Mouse (Mus musculus) embryonic facial prominence, embryonic 10.5 days (tissue): Measurements from ENCODE around the gene Zfp865. TPM values are rescaled to one million over a fixed set of nuclear protein-coding genes. Genes with fewer than 3 reads are reported as not detected.
"Not testable (repeated sequence)": the region's sequence is repeated elsewhere in the genome, so short reads cannot be mapped to it uniquely, and the experiment has no call there.

ENCODE experiments used
- DNase-seq: peaks from one replicate; pipeline ENCODE4 v3.0.0-alpha.2; 2017; ENCODE audit warnings: low spot score
- H3K27ac ChIP-seq: fragments of 300-500 bp; sonication (generic); replicated peaks from 2 replicates; pipeline ENCODE4 v1.5.1; 2016; ENCODE audit warnings: mild to moderate bottlenecking
- H3K27me3 ChIP-seq: fragments of 300-500 bp; sonication (generic); replicated peaks from 2 replicates; pipeline ENCODE4 v1.6.1; 2016; ENCODE audit warnings: low read depth, mild to moderate bottlenecking; ENCODE audit not compliant: poor library complexity, severe bottlenecking
- H3K36me3 ChIP-seq: fragments of 300-500 bp; sonication (generic); replicated peaks from 2 replicates; pipeline ENCODE4 v1.6.1; 2016; ENCODE audit warnings: mild to moderate bottlenecking, moderate library complexity
- H3K4me1 ChIP-seq: fragments of 300-500 bp; sonication (generic); 2 replicates; pipeline ENCODE4 v1.6.1; 2016
- H3K4me3 ChIP-seq: fragments of 300-500 bp; sonication (generic); 2 replicates; pipeline ENCODE4 v1.5.1; 2016; ENCODE audit warnings: mild to moderate bottlenecking, moderate library complexity
- H3K9me3 ChIP-seq: fragments of 300-500 bp; sonication (generic); 2 replicates; pipeline ENCODE4 v1.6.1; 2016; ENCODE audit warnings: mild to moderate bottlenecking
- whole genome bisulfite sequencing: fragments of 180-500 bp; shearing (Covaris S2); methylation state at CpG from one replicate; pipeline ENCODE4 v1.1.7; 2016; 5-methylcytosine and 5-hydroxymethylcytosine counted together
- polyA plus RNA-seq: library from polyadenylated mRNA; unstranded; fragments of >200 nt; fragmentation: Nextera tagmentation; extraction: Ambion mirVana; gene quantifications from 2 replicates; pipeline ENCODE4 v1.2.1, GENCODE M21; 2016

Zfp865 gene
- polyA plus RNA-seq, 1 experiment from 2014 or later, result 6.1 TPM

DNA sequence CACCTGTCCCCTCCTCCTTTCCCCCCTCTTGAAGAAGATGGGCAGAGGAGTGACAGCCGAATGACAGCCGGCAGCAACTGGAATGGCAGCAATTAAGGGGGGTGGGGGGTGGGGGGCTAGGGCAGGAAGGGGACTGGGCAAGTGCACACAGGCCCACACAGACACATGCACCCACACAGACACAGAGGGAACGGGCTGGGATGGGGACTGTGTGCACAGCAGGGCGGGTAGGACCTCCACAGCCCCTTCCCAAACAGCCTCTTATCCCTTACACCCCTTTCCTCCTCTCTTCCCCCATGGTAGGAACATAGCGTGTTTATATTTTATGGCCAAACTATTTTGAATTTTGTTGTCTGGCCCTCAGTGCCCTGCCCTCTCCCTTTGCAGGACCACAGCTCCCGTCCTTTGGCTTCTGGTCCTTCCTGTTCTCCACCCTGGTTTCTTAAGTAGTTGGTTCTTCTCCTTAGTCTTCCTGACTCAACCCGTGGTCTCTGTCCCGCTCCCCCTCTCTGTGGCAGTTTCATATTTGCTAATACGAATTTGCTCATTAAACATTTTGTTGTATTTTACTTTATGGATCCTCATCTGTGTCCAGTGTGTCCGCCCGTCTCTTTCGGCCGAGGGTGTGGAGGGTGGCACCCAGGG, 59.3 kb downstream of the Zfp865 start:
- peak overlapping the region; percentile 95 for H3K27ac ChIP-seq
- WGBS, result 50% methylated on average over 11 of the region's 13 CpGs
- DNase-seq, H3K27me3 ChIP-seq, H3K9me3 ChIP-seq: not testable (repeated sequence)
- H3K4me3 ChIP-seq, result peak overlapping the region; percentile 98
- peaks cover 17% of the 10 kb centered on the region for H3K4me1 ChIP-seq
- peaks cover 76% of the 10 kb centered on the region for H3K36me3 ChIP-seq

DNA sequence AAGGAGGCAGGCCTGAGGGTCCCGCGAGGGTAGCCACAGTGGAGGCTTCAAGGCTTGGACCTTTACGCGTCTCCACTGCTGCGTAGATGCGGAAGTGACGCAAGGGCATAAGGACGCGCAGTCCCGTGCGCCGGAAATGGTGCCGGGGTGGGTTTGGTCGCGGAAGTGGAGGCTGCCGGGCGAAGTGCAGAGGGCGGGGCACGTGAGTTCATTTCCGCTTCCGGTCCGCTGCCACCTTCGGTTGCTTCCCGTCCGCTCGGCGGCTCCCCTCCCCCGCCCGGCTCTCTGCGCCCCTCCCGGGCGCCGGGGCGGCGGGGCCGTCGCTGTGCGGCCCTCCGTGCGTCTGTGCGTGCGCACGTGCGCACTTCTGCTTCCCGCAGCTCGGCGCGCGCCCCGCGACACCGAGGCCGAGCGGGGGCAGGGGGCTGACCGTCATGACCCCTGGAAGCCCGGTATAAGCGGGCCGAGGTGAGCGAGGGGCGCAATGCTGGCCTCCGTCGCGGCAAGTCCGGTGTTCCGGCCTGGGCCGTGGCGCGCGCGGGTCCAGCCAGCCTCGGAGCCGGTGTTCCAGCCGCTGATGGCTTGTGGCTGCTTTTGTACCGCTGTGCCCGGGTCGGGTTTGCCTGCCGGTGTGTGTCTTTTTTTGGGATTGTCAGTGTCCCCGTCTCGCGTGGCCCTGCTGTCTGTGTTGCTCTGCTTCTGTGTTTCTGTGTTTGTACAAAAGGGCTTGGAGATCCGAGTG, 60.0 kb downstream of the Zfp865 start, which contains the start of gene Epn1:
Epn1 (plus strand) TSS at position 226 of the 742 bp plus-strand sequence.
- under 1% methylated on average over 76 of the region's 81 CpGs for WGBS
- Histone ChIP-seq H3K27ac (peak within 1 kb of the TSS; percentile 95), H3K36me3 (peaks cover 76% of the 10 kb centered on the region), H3K9me3 (no peaks in the 10 kb centered on the region), H3K4me1 (peaks cover 17% of the 10 kb centered on the region), H3K4me3 (peak within 1 kb of the TSS; percentile 98), H3K27me3 (no peaks in the 10 kb centered on the region)
- peak; percentile 97 for DNase-seq

DNA sequence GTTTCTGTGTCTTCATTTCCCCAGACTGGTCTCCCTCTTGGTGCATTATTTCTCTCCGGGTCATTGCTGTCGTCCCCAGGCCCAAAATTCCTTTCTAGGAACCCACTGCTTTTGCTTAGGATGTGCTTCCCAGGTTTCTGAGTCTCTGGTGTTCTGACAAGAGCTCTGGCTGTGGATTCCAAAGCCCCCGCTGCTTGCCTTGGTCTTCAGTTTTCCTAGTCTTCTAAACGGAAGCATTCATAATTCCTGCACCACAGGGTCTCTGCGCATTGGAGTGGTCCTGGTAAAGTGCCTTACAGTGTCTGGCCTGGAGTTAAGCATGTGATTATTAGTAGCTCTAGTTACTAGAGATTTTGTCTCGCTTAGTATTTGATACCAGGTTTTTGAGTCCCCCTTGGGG, 60.6 kb downstream of the Zfp865 start:
- Histone ChIP-seq H3K4me3 (peak overlapping the region; percentile 98), H3K36me3 (peaks cover 76% of the 10 kb centered on the region), H3K27me3 (no peaks in the 10 kb centered on the region), H3K27ac (peak overlapping the region; percentile 95), H3K9me3 (no peaks in the 10 kb centered on the region), H3K4me1 (peaks cover 17% of the 10 kb centered on the region)
- WGBS, result 24% methylated on average over 6 of the region's 6 CpGs
- peak; percentile 10 for DNase-seq

DNA sequence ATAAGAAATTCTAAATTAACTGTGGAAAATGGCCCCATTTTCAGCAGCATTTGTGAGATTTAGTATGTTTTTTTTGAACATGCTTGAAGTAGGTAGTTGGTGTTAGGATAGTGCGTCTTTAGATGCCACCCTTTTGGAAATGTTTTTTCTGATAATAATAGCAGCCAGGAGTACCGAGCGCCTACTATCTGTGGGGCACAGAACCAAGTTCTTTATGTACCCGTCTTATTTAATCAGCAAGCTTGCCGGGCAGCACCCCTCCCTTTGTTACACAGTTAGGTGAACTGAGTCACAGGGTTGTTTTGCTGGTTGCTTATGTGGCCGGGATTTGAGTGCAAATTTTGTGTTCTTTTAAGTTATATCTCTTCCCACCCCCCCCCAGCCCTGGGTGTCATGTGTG, 61.1 kb downstream of the Zfp865 start:
- Histone ChIP-seq H3K9me3 (no peaks in the 10 kb centered on the region), H3K27ac (no peak overlapping the region), H3K27me3 (no peaks in the 10 kb centered on the region), H3K36me3 (peaks cover 77% of the 10 kb centered on the region), H3K4me3 (peak overlapping the region; percentile 98), H3K4me1 (peaks cover 17% of the 10 kb centered on the region)
- DNase-seq, result no peak
- WGBS, result 80% methylated on average over 6 of the region's 6 CpGs

DNA sequence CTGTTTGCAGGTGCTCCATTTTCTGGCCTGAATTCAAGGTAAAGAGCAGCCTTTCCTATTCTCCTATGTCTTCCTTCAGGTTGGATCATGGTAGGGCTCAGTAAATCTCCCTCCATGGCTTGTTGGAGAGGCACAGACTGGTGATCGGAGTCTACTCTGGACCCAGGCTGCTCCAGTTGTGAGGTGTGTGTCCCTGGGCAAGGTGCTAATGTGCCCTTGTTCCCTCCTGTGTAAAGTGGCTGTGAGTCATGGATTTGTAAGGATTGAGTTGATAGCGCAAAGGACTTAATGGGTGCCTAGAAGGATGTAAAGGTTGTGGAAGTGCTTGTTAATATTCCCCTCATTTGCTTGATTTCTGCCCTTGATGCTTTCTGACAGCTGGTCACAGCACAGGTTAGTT, 61.8 kb downstream of the Zfp865 start:
- Histone ChIP-seq H3K36me3 (peaks cover 77% of the 10 kb centered on the region), H3K27ac (no peak overlapping the region), H3K27me3 (no peaks in the 10 kb centered on the region), H3K9me3 (no peaks in the 10 kb centered on the region), H3K4me3 (peak overlapping the region; percentile 98; the same call in 1 of the 2 replicates), H3K4me1 (peaks cover 17% of the 10 kb centered on the region)
- no peak for DNase-seq
- 93% methylated on average over 2 of the region's 2 CpGs for WGBS

DNA sequence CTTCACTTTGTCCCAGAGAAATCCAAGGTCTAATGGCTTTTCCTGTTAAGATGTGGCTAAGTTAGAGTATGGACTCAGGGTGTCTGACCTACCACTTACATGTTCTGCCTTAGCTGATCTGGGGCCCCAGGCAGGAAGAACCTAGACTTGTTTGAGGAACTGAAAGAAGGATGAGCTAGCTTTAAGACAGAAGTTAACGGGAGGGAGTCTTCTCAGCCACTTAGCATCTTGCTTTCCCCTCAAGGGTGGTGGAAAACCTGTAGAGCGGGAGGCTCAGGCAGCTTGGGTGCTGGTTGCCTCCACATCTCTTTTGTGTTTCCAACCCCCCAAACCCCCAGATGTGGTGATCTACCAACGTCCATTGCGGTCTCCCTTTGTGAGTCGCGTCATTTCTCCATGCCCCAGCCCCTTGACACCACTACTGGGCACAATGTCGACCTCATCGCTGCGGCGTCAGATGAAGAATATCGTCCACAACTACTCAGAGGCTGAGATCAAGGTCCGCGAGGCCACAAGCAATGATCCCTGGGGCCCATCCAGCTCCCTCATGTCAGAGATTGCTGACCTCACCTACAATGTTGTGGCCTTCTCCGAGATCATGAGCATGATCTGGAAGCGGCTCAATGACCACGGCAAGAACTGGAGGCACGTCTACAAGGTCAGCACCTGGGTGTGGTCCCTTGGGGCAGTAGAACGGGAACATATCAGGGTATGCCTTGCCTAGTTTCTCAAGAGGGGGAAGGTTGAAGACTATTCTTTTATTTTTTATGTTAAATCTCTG, 63.3 kb downstream of the Zfp865 start:
- WGBS, result 91% methylated on average over 18 of the region's 18 CpGs
- no peak for DNase-seq
- peaks cover 77% of the 10 kb centered on the region for H3K36me3 ChIP-seq
- H3K27ac ChIP-seq, result no peak overlapping the region
- peaks cover 17% of the 10 kb centered on the region for H3K4me1 ChIP-seq
- no peaks in the 10 kb centered on the region for H3K27me3 ChIP-seq
- H3K9me3 ChIP-seq, result no peaks in the 10 kb centered on the region
- H3K4me3 ChIP-seq, result no peak overlapping the region

DNA sequence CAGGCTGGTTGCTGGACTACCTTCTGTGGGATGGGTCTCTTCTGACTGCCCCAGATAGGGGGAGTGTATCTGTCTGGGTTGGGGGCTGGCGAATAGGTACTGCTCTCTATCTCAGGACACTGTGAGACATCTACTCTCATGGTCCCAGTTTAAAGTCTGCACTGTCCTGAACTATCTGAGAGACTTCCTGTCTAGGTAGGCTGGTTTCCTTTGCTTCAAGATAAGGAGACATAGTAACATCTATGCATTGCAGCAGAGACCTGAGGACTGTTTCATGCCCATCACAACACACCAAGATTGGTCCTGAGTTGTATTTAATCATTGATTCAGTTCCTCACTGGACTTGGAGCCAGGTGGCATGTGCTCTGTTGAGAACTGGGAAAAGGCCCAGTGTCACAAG, 65.3 kb downstream of the Zfp865 start:
- Histone ChIP-seq H3K4me3 (no peak overlapping the region), H3K27ac (no peak overlapping the region), H3K9me3 (no peaks in the 10 kb centered on the region), H3K4me1 (peaks cover 15% of the 10 kb centered on the region), H3K36me3 (peaks cover 83% of the 10 kb centered on the region), H3K27me3 (no peaks in the 10 kb centered on the region)
- WGBS, result 94% methylated on average over 1 of the region's 1 CpGs
- DNase-seq, result no peak

Other genes with a start within 250 kb of the Zfp865 start
- gene Fam71e2, start 249.1 kb upstream of the Zfp865 start, polyA plus RNA-seq, result not detected in 2 replicates
- gene Il11, start 237.5 kb upstream of the Zfp865 start, polyA plus RNA-seq, result 0.15 and 0.19 TPM in 2 replicates
- gene Tmem190, start 237.4 kb upstream of the Zfp865 start, polyA plus RNA-seq, result not detected in 2 replicates
- 4.1 and 4.2 TPM in 2 replicates for gene Tmem238, start 230.7 kb upstream of the Zfp865 start, polyA plus RNA-seq
- gene Rpl28, start 227.5 kb upstream of the Zfp865 start, polyA plus RNA-seq, result 386 and 403 TPM in 2 replicates
- 422 and 438 TPM in 2 replicates for gene Ube2s, start 207.8 kb upstream of the Zfp865 start, polyA plus RNA-seq
- 0.23 and 0.35 TPM in 2 replicates for gene Shisa7, start 175.7 kb upstream of the Zfp865 start, polyA plus RNA-seq
- 2.6 and 4.1 TPM in 2 replicates for gene Isoc2b, start 150.1 kb upstream of the Zfp865 start, polyA plus RNA-seq
- 0.68 and 0.86 TPM in 2 replicates for gene Isoc2a, start 143.2 kb upstream of the Zfp865 start, polyA plus RNA-seq
- 0.22 TPM in 1 of 2 replicates, not detected in the other for gene Gm36210, start 113.9 kb upstream of the Zfp865 start, polyA plus RNA-seq
- gene Zfp628, start 105.2 kb upstream of the Zfp865 start, polyA plus RNA-seq, result 4.5 and 4.6 TPM in 2 replicates
- gene Nat14, start 98.3 kb upstream of the Zfp865 start, polyA plus RNA-seq, result 4.9 and 5.3 TPM in 2 replicates
- 1.4 and 1.7 TPM in 2 replicates for gene Ssc5d, start 94.6 kb upstream of the Zfp865 start, polyA plus RNA-seq
- 0.09 TPM in 1 of 2 replicates, not detected in the other for gene Sbk2, start 56.0 kb upstream of the Zfp865 start, polyA plus RNA-seq
- 0.05 TPM in 1 of 2 replicates, not detected in the other for gene Sbk3, start 49.2 kb upstream of the Zfp865 start, polyA plus RNA-seq
- gene Zfp579, start 24.2 kb upstream of the Zfp865 start, polyA plus RNA-seq, result 24.8 and 29.3 TPM in 2 replicates
- 7.8 and 8.0 TPM in 2 replicates for gene Zfp524, start 6.0 kb upstream of the Zfp865 start, polyA plus RNA-seq
- gene Fiz1, start 5.7 kb upstream of the Zfp865 start, polyA plus RNA-seq, result 55.6 and 56.5 TPM in 2 replicates
- gene Gm44973, start 4.9 kb upstream of the Zfp865 start, polyA plus RNA-seq, result 0.38 and 1.3 TPM in 2 replicates
- gene Ccdc106, start 177 bp downstream of the Zfp865 start, polyA plus RNA-seq, result 7.9 and 8.0 TPM in 2 replicates
- not detected in 2 replicates for gene 4632433K11Rik, start 13.7 kb downstream of the Zfp865 start, polyA plus RNA-seq
- 2.7 and 2.8 TPM in 2 replicates for gene Zfp784, start 18.1 kb downstream of the Zfp865 start, polyA plus RNA-seq
- gene Zfp580, start 31.2 kb downstream of the Zfp865 start, polyA plus RNA-seq, result 29.8 and 33.9 TPM in 2 replicates
- gene U2af2, start 41.8 kb downstream of the Zfp865 start, polyA plus RNA-seq, result 182 and 189 TPM in 2 replicates
- 56.7 and 58.8 TPM in 2 replicates for gene Epn1, start 59.9 kb downstream of the Zfp865 start, polyA plus RNA-seq
- not detected in 2 replicates for gene Rfpl4, start 96.6 kb downstream of the Zfp865 start, polyA plus RNA-seq
- gene Rasl2-9, start 105.6 kb downstream of the Zfp865 start, polyA plus RNA-seq, result 0.20 TPM in 2 replicates
- 0.01 TPM in 1 of 2 replicates, not detected in the other for gene Vmn1r55, start 129.3 kb downstream of the Zfp865 start, polyA plus RNA-seq
- gene Vmn1r56, start 176.4 kb downstream of the Zfp865 start, polyA plus RNA-seq, result not detected in 2 replicates
- not detected in 2 replicates for gene Vmn1r57, start 198.1 kb downstream of the Zfp865 start, polyA plus RNA-seq